Mouse (Mus musculus) inflammation-experienced regulatory T-cells (primary cell): ENCODE measurements around the gene Homez. TPM values are rescaled to one million over a fixed set of nuclear protein-coding genes. Genes with fewer than 3 reads are reported as not detected.

Source experiments
- polyA plus RNA-seq, 2 experiments: library from polyadenylated mRNA; unstranded; fragments of 100-300 nt; shearing (Covaris generic); gene quantifications; one replicate each; pipeline ENCODE4 v1.2.1; 2017

The Homez gene
- 10 to 100 TPM; 13.5 to 15.9 TPM for polyA plus RNA-seq

GRCm38 (mm10) chr14:54870861-54871260 lies at the start of gene Homez:
Gene Homez (minus strand): TSS chr14:54870961.

GRCm38 (mm10) chr14:54912886-54913285 lies 42.1 kb upstream of the Homez start, which contains the start of gene Slc22a17:
Gene Slc22a17 (minus strand): TSS chr14:54913132.

GRCm38 (mm10) chr14:54892200-54892599 lies 21.4 kb upstream of the Homez start, which contains the start of gene Pabpn1:
Gene Pabpn1 (plus strand): TSS chr14:54892500.

GRCm38 (mm10) chr14:54883154-54884021 lies 12.6 kb upstream of the Homez start, which contains the start of the genes Bcl2l2 and Gm20521:
Gene Bcl2l2 (plus strand): TSS chr14:54883377.
Gene Gm20521 (plus strand): TSS chr14:54883441.

GRCm38 (mm10) chr14:54877048-54877715 lies 6.4 kb upstream of the Homez start, which contains the start of gene Ppp1r3e:
Gene Ppp1r3e (minus strand): TSS chr14:54877550.

GRCm38 (mm10) chr14:54813991-54814390 lies 56.8 kb downstream of the Homez start, which contains the start of gene Rnf212b:
Gene Rnf212b (plus strand): TSS chr14:54814141.

Other genes starting within 250 kb of the Homez start
- under 1 TPM; 0.08 to 0.17 TPM for gene Psmb11, start 249.5 kb downstream of the Homez start, polyA plus RNA-seq
- not detected for gene Gm17606, start 230.0 kb downstream of the Homez start, polyA plus RNA-seq
- 1 to 10 TPM; 1.8 to 1.9 TPM for gene Cdh24, start 229.6 kb downstream of the Homez start, polyA plus RNA-seq
- 10 to 100 TPM; 78.9 to 85.7 TPM for gene 1700123O20Rik, start 184.7 kb downstream of the Homez start, polyA plus RNA-seq
- gene Acin1, start 184.0 kb downstream of the Homez start, polyA plus RNA-seq = 10 to 100 TPM; 70.4 to 93.8 TPM
- gene Gm29776, start 172.1 kb downstream of the Homez start, polyA plus RNA-seq = 1 to 10 TPM in 1 of 2 experiments, under 1 TPM in 1; 0.06 to 2.6 TPM
- gene Cebpe, start 158.8 kb downstream of the Homez start, polyA plus RNA-seq = not detected
- gene Slc7a8, start 89.0 kb downstream of the Homez start, polyA plus RNA-seq = under 1 TPM; 0.14 to 0.76 TPM
- gene Rnf212b, start 56.8 kb downstream of the Homez start, polyA plus RNA-seq = not detected
- 1 to 10 TPM; 2.2 to 4.4 TPM for gene Ppp1r3e, start 6.6 kb upstream of the Homez start, polyA plus RNA-seq
- gene Bcl2l2, start 12.4 kb upstream of the Homez start, polyA plus RNA-seq = 1 to 10 TPM in 1 of 2 experiments, under 1 TPM in 1; 0.54 to 1.4 TPM
- not detected for gene Gm20521, start 12.5 kb upstream of the Homez start, polyA plus RNA-seq
- 100 to 1,000 TPM; 192 TPM for gene Pabpn1, start 21.5 kb upstream of the Homez start, polyA plus RNA-seq
- 1 to 10 TPM; 1.8 to 8.8 TPM for gene Slc22a17, start 42.2 kb upstream of the Homez start, polyA plus RNA-seq
- under 1 TPM; 0.35 to 0.92 TPM for gene Efs, start 55.2 kb upstream of the Homez start, polyA plus RNA-seq
- gene Il25, start 61.7 kb upstream of the Homez start, polyA plus RNA-seq = under 1 TPM; 0.19 to 0.71 TPM
- gene Cmtm5, start 65.3 kb upstream of the Homez start, polyA plus RNA-seq = 10 to 100 TPM in 1 of 2 experiments, under 1 TPM in 1; 0.39 to 10.2 TPM
- gene Myh6, start 96.0 kb upstream of the Homez start, polyA plus RNA-seq = 1 to 10 TPM in 1 of 2 experiments, under 1 TPM in 1; 0.05 to 1.4 TPM
- gene Gm17428, start 106.0 kb upstream of the Homez start, polyA plus RNA-seq = not detected
- 1 to 10 TPM in 1 of 2 experiments, under 1 TPM in 1; 0.39 to 1.8 TPM for gene Myh7, start 123.7 kb upstream of the Homez start, polyA plus RNA-seq
- 100 to 1,000 TPM; 124 to 159 TPM for gene Ngdn, start 144.5 kb upstream of the Homez start, polyA plus RNA-seq
- gene Zfhx2, start 221.4 kb upstream of the Homez start, polyA plus RNA-seq = 1 to 10 TPM; 5.9 to 8.6 TPM
- 10 to 100 TPM; 11.8 to 12.9 TPM for gene Thtpa, start 223.8 kb upstream of the Homez start, polyA plus RNA-seq
- gene Ap1g2, start 235.6 kb upstream of the Homez start, polyA plus RNA-seq = 100 to 1,000 TPM; 146 to 159 TPM
- 1 to 10 TPM in 1 of 2 experiments, under 1 TPM in 1; 0.14 to 2.3 TPM for gene Jph4, start 246.0 kb upstream of the Homez start, polyA plus RNA-seq